In the genomic region with DNA sequence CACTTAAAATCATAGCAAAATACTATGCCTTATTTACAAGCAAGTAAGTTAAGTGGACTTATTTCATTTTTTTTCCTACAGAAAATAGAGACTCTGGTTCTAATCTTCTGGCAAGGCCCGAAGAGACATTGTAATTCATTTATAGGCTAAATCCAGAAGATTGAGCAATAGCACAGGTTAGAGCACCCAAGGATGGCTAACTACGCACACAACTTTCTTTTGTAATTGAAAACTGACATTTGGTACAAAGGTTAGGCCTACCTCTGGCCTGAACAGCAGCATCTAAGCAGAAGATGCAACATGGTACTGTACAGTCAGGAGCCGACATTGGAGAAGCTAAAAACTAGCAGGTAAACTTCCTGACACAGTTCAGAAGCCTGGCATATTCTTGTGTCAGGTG, we compare ENCODE assay signal across 18 mouse cellular contexts. TPM values are rescaled to one million over a fixed set of nuclear protein-coding genes. Genes with fewer than 3 reads are reported as not detected.
"Had no signal": no experiment of that assay in that cellular context is flagged by ENCODE, and none has a peak within 500 bp of the region (broad histone marks: within the 10 kb centered on the region; RNA-seq: fewer than 3 reads in every experiment).

No protein-coding gene starts in this region.

- DNase-seq: retina, postnatal 1 day; right cerebral cortex, adult 18-20 months; right cerebral cortex, postnatal 14 days; right cerebral cortex, postnatal 25 days; right cerebral cortex, postnatal 4 days; spleen, adult 18-20 months; thymus, adult 18-20 months; thymus, adult 2 months; thymus, postnatal 14 days; thymus, postnatal 25 days; thymus, postnatal 36 days; thymus, postnatal 4 days had no signal

- H3K4me2 ChIP-seq: neural tube, embryonic 15.5 days; stomach, embryonic 15.5 days had no signal

- H3K4me1 ChIP-seq: neural tube, embryonic 15.5 days; stomach, embryonic 15.5 days had no signal

- H3K4me3 ChIP-seq: neural tube, embryonic 15.5 days; stomach, embryonic 15.5 days had no signal

- H3K27me3 ChIP-seq: neural tube, embryonic 15.5 days; stomach, embryonic 15.5 days had no signal

- H3K27ac ChIP-seq: neural tube, embryonic 15.5 days; stomach, embryonic 15.5 days; stomach, postnatal 0 days had no signal

- H3K9ac ChIP-seq: neural tube, embryonic 15.5 days; stomach, embryonic 15.5 days had no signal

- H3K36me3 ChIP-seq: neural tube, embryonic 15.5 days; stomach, embryonic 15.5 days had no signal

- H3K9me3 ChIP-seq: neural tube, embryonic 15.5 days; stomach, embryonic 15.5 days had no signal

RNA-seq across cellular contexts. Expression of a gene that starts 4.0 kb away (rescaled TPM):
- total RNA-seq: neutrophil, adult 5-6 weeks had no signal
- polyA plus RNA-seq: small intestine, adult 2 months; urinary bladder, adult 2 months had no signal
